Mouse (Mus musculus) cerebellum, adult 2 months (tissue): ENCODE results near the gene Magi2. TPM values are rescaled to one million over a fixed set of nuclear protein-coding genes. Genes with fewer than 3 reads are reported as not detected.

Experiments
- DNase-seq, 2 experiments: peaks; one replicate each; pipeline ENCODE4 v3.0.0; 2021
- H3K27ac ChIP-seq: fragments of 200-500 bp; 2 replicates; pipeline ENCODE4 v1.5.1; 2012; ENCODE audit warnings: low read length, control low read depth, inconsistent platforms; ENCODE audit not compliant: insufficient read depth
- H3K27me3 ChIP-seq: fragments of 200-500 bp; 2 replicates; pipeline ENCODE4 v1.6.1; 2012; ENCODE audit warnings: inconsistent platforms, mild to moderate bottlenecking, low read length, moderate library complexity; ENCODE audit not compliant: control insufficient read depth, insufficient read depth
- H3K4me1 ChIP-seq: fragments of 200-500 bp; 2 replicates; pipeline ENCODE4 v1.6.1; 2011; ENCODE audit warnings: low read length; ENCODE audit not compliant: control insufficient read depth, insufficient read depth
- H3K4me3 ChIP-seq: fragments of 200-500 bp; replicated peaks from 2 replicates; pipeline ENCODE3; 2011; ENCODE audit warnings: mild to moderate bottlenecking, low read depth, low read length, control low read depth; ENCODE audit not compliant: insufficient read depth
- CTCF ChIP-seq: fragments of 200-500 bp; IDR thresholded peaks from 2 replicates; pipeline ENCODE4 v1.5.1; 2011; ENCODE audit warnings: low read depth, mild to moderate bottlenecking, control low read depth, low read length, moderate library complexity, borderline replicate concordance; ENCODE audit not compliant: insufficient read depth
- POLR2A ChIP-seq: fragments of 200-500 bp; IDR thresholded peaks from 2 replicates; pipeline ENCODE4 v1.6.1; 2011; ENCODE audit warnings: low read length, control low read depth, borderline replicate concordance; ENCODE audit not compliant: insufficient read depth
- WGBS: fragments of 180-500 bp; shearing (Covaris S2); methylation state at CpG from one replicate; pipeline ENCODE4 v1.1.7; 2018; 5-methylcytosine and 5-hydroxymethylcytosine counted together
- polyA plus RNA-seq: library from polyadenylated mRNA; depleted of rRNA; stranded (reverse); fragments of >200 nt; gene quantifications from 2 replicates; pipeline ENCODE4 v1.2.3, GENCODE M21; 2012

The Magi2 gene
- polyA plus RNA-seq, 1 experiment, result 30.1 TPM

GRCm38 (mm10) chr5:19637789-19638188 is 411.0 kb downstream of the Magi2 start:
- Histone ChIP-seq H3K4me1 (no peaks in the 10 kb centered on the region), H3K27me3 (no peaks in the 10 kb centered on the region), H3K27ac (no peak overlapping the region), H3K4me3 (no peak overlapping the region)
- DNase-seq, result no peak
- WGBS, result 88% methylated on average over 2 of the region's 2 CpGs
- TF ChIP-seq CTCF (no peak), POLR2A (no peak)

GRCm38 (mm10) chr5:19655986-19656385 is 429.1 kb downstream of the Magi2 start:
- TF ChIP-seq CTCF (no peak), POLR2A (no peak)
- no peaks in the 10 kb centered on the region for H3K27me3 ChIP-seq
- WGBS, result 87% methylated on average over 1 of the region's 1 CpGs
- no peak for DNase-seq
- H3K4me1 ChIP-seq, result no peaks in the 10 kb centered on the region
- H3K4me3 ChIP-seq, result no peak overlapping the region
- H3K27ac ChIP-seq, result no peak overlapping the region

DNA sequence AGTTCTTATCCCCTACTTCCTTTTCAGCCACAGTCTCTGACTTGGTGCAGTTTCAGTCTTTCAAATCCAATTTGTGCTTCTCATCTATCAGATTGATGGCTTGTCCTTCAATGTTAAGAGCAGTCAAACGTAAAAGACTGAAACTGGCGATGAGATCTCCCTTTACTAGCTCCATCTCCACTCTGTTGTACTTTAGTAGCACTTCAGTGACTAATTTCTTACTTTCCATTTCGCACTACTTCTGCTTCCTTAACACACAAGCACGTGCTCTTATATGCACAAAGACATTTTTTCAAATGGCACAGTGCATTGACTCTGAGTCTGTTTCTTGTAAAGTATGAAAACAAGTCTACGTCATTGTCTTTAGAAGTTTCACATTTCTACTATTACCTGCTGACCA is 439.6 kb downstream of the Magi2 start:
- H3K27ac ChIP-seq, result no peak overlapping the region
- no peak overlapping the region for H3K4me3 ChIP-seq
- TF ChIP-seq POLR2A (no peak), CTCF (no peak)
- no peaks in the 10 kb centered on the region for H3K4me1 ChIP-seq
- H3K27me3 ChIP-seq, result no peaks in the 10 kb centered on the region
- DNase-seq, result no peak
- WGBS, result 88% methylated on average over 5 of the region's 5 CpGs

DNA sequence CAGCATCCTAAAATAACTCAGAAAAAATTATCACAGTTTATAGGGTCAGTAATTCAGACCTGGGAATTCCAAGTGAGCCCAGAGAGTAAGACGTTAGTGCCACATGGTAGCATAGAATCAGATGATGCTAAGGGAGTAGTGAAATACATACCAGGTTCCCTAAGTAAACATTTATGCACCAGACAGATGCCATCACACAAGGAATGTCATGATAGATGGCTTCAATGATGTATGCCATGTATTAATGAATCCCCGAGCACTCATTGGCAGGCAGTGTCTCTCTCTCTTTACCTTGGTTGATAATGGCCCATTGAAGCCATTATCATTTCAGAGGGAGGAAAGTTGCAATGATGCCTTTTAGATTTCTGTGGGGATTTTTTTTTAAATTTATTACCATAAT is 490.5 kb downstream of the Magi2 start:
- Histone ChIP-seq H3K27me3 (no peaks in the 10 kb centered on the region), H3K4me1 (no peaks in the 10 kb centered on the region), H3K27ac (no peak overlapping the region), H3K4me3 (no peak overlapping the region)
- DNase-seq, result no peak
- TF ChIP-seq CTCF (no peak), POLR2A (no peak)
- 91% methylated on average over 2 of the region's 2 CpGs for WGBS

DNA sequence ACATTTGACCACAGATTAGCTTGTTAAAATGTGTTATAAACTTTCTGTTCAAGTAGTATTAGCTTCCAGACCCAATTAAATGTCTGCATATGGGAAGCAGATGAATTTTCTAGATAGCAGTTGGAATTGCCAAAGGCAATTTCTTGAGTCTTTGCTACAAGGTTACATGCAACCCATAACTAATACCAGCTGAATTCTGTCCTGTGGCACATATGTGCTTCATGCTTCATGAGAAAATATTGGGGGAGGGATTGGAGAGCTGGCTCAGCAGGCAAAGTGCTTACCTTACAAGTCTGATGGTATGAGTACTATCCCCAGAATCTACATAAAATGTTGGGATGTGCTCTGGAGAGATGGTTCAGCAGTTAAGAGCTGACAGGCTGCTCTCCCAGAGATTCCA is 499.4 kb downstream of the Magi2 start:
- no peaks in the 10 kb centered on the region for H3K4me1 ChIP-seq
- H3K27ac ChIP-seq, result no peak overlapping the region
- no peaks in the 10 kb centered on the region for H3K27me3 ChIP-seq
- no peak for DNase-seq
- no peak overlapping the region for H3K4me3 ChIP-seq
- TF ChIP-seq CTCF, result no peak
- TF ChIP-seq POLR2A, result no peak

GRCm38 (mm10) chr5:19745376-19745775 is 518.5 kb downstream of the Magi2 start:
- no peaks in the 10 kb centered on the region for H3K27me3 ChIP-seq
- DNase-seq, result no peak
- no peak overlapping the region for H3K27ac ChIP-seq
- no peak overlapping the region for H3K4me3 ChIP-seq
- WGBS, result 33% methylated on average over 2 of the region's 2 CpGs
- 0 out of 2 replicates have a peak, but pooled peaks cover 4% of the 10 kb centered on the region for H3K4me1 ChIP-seq
- no peak for TF ChIP-seq POLR2A
- no peak for TF ChIP-seq CTCF

DNA sequence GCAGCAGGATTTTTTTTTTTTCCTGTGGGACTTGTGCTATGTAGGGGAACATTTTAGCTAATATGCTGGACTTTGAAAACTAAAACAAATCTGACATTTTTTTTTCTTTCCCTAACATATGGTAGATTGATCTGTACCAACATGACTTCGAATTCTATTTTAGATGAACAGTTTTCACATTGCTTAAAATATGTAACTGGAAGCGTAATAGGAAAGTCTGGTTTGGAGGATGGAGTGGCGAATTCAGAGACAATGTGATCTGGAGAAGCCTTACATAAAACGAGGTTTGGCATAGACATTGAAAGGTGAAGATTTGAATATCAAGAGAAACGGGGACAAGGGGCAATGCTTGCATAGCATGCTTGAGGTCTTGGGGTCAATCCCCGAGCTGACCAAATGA is 519.1 kb downstream of the Magi2 start:
- Histone ChIP-seq H3K4me3 (no peak overlapping the region), H3K4me1 (0 out of 2 replicates have a peak, but pooled peaks cover 4% of the 10 kb centered on the region), H3K27me3 (no peaks in the 10 kb centered on the region), H3K27ac (no peak overlapping the region)
- WGBS, result 60% methylated on average over 6 of the region's 6 CpGs
- no peak for DNase-seq
- TF ChIP-seq POLR2A (no peak), CTCF (no peak)

GRCm38 (mm10) chr5:19746865-19747514 is 520.2 kb downstream of the Magi2 start:
- Histone ChIP-seq H3K4me3 (no peak overlapping the region), H3K27ac (no peak overlapping the region), H3K27me3 (no peaks in the 10 kb centered on the region), H3K4me1 (0 out of 2 replicates have a peak, but pooled peaks cover 4% of the 10 kb centered on the region)
- no peak for DNase-seq
- WGBS, result 69% methylated on average over 12 of the region's 12 CpGs
- TF ChIP-seq CTCF (no peak), POLR2A (no peak)

GRCm38 (mm10) chr5:19747631-19748030 is 520.8 kb downstream of the Magi2 start:
- 92% methylated on average over 3 of the region's 3 CpGs for WGBS
- no peak overlapping the region for H3K27ac ChIP-seq

More at GRCm38 (mm10) chr5:19747631-19748030, 520.8 kb downstream of the Magi2 start:
- Histone ChIP-seq H3K4me1 (0 out of 2 replicates have a peak, but pooled peaks cover 4% of the 10 kb centered on the region), H3K27me3 (no peaks in the 10 kb centered on the region), H3K4me3 (no peak overlapping the region)
- DNase-seq, result no peak
- TF ChIP-seq POLR2A, result no peak
- TF ChIP-seq CTCF, result no peak
